Mouse (Mus musculus) MEL (cell line): ENCODE results near the gene Ddias. TPM values are rescaled to one million over a fixed set of nuclear protein-coding genes. Genes with fewer than 3 reads are reported as not detected.
A peak's percentile ranks its signal among the peaks of the same experiment; 100 is the strongest.

Experiments
- CHD1 ChIP-seq: IDR thresholded peaks from 2 replicates; pipeline ENCODE4 v1.6.1; 2012; ENCODE audit warnings: low read depth, mild to moderate bottlenecking, inconsistent platforms, low read length, improper control_type of control experiment
- CTCF ChIP-seq, 3 experiments: IDR thresholded peaks in 2 of 3; conservative IDR thresholded peaks in 1 of 3; 2 replicates each; pipeline ENCODE4 v1.5.1; 2011 to 2012; ENCODE audit warnings: low read length in 3 of 3, low read depth in 2 of 3, mild to moderate bottlenecking in 2 of 3, improper control_type of control experiment in 1 of 3, inconsistent platforms in 1 of 3, mixed read lengths in 1 of 3, moderate library complexity in 1 of 3; ENCODE audit not compliant: control insufficient read depth in 1 of 3, insufficient read depth in 1 of 3, poor library complexity in 1 of 3, severe bottlenecking in 1 of 3
- E2F4 ChIP-seq: IDR thresholded peaks from 2 replicates; pipeline ENCODE4 v1.6.1; 2011; ENCODE audit warnings: low read depth, low read length, improper control_type of control experiment, borderline replicate concordance
- ELF1 ChIP-seq: IDR thresholded peaks from 2 replicates; pipeline ENCODE4 v1.6.1; 2014; ENCODE audit warnings: low read depth, mild to moderate bottlenecking, inconsistent platforms, low read length, improper control_type of control experiment, moderate library complexity
- EP300 ChIP-seq, 2 experiments: IDR thresholded peaks; 2 replicates each; pipeline ENCODE4 v1.6.1; 2011; ENCODE audit warnings: improper control_type of control experiment in 2 of 2, low read length in 2 of 2, low read depth in 1 of 2, mild to moderate bottlenecking in 1 of 2
- GATA1 ChIP-seq: IDR thresholded peaks from 2 replicates; pipeline ENCODE4 v1.6.1; 2011; ENCODE audit warnings: low read depth, low read length, improper control_type of control experiment
- HCFC1 ChIP-seq: IDR thresholded peaks from 2 replicates; pipeline ENCODE4 v1.6.1; 2012; ENCODE audit warnings: low read depth, mild to moderate bottlenecking, inconsistent platforms, low read length, improper control_type of control experiment, moderate library complexity
- KAT2A ChIP-seq: conservative IDR thresholded peaks from 2 replicates; pipeline ENCODE4 v1.6.1; 2012; ENCODE audit warnings: low read depth, low read length, improper control_type of control experiment, inconsistent platforms
- MAX ChIP-seq: IDR thresholded peaks from 2 replicates; pipeline ENCODE4 v1.6.1; 2011; ENCODE audit warnings: low read length, improper control_type of control experiment
- MEF2A ChIP-seq: IDR thresholded peaks from 2 replicates; pipeline ENCODE4 v1.6.1; 2014; ENCODE audit warnings: low read depth, mild to moderate bottlenecking, inconsistent platforms, low read length, improper control_type of control experiment; ENCODE audit not compliant: poor library complexity, insufficient replicate concordance, severe bottlenecking; ENCODE audit errors: extremely low read depth
- POLR2A ChIP-seq, 2 experiments: IDR thresholded peaks; 2 replicates each; pipeline ENCODE4 v1.6.1; 2011 to 2012; ENCODE audit warnings: low read length in 2 of 2, mild to moderate bottlenecking in 2 of 2, control low read depth in 1 of 2, improper control_type of control experiment in 1 of 2, low read depth in 1 of 2, moderate library complexity in 1 of 2; ENCODE audit not compliant: control insufficient read depth in 1 of 2, insufficient read depth in 1 of 2, poor library complexity in 1 of 2
- POLR2AphosphoS2 ChIP-seq: IDR thresholded peaks from 2 replicates; pipeline ENCODE4 v1.6.1; 2011; ENCODE audit warnings: low read length, improper control_type of control experiment
- RCOR1 ChIP-seq: IDR thresholded peaks from 2 replicates; pipeline ENCODE4 v1.6.1; 2012; ENCODE audit warnings: low read depth, mild to moderate bottlenecking, inconsistent platforms, low read length, improper control_type of control experiment
- SIN3A ChIP-seq: IDR thresholded peaks from 2 replicates; pipeline ENCODE4 v1.6.1; 2012; ENCODE audit warnings: low read length, improper control_type of control experiment, inconsistent platforms
- SMC3 ChIP-seq: IDR thresholded peaks from 2 replicates; pipeline ENCODE4 v1.6.1; 2011; ENCODE audit warnings: low read depth, low read length, improper control_type of control experiment
- TAL1 ChIP-seq: IDR thresholded peaks from 2 replicates; pipeline ENCODE4 v1.6.1; 2012; ENCODE audit warnings: mild to moderate bottlenecking, inconsistent platforms, low read length, moderate library complexity, mixed read lengths
- TBP ChIP-seq: IDR thresholded peaks from 2 replicates; pipeline ENCODE4 v1.8.0; 2011; ENCODE audit warnings: low read depth, low read length, improper control_type of control experiment
- UBTF ChIP-seq: IDR thresholded peaks from 2 replicates; pipeline ENCODE4 v1.6.1; 2012; ENCODE audit warnings: low read depth, mild to moderate bottlenecking, inconsistent platforms, low read length, improper control_type of control experiment, moderate library complexity, borderline replicate concordance; ENCODE audit not compliant: insufficient read depth
- USF1 ChIP-seq: IDR thresholded peaks from 2 replicates; pipeline ENCODE4 v1.6.1; 2014; ENCODE audit warnings: low read depth, mild to moderate bottlenecking, inconsistent platforms, low read length, improper control_type of control experiment, moderate library complexity
- USF2 ChIP-seq, 2 experiments: IDR thresholded peaks; 2 replicates each; pipeline ENCODE4 v1.6.1; 2011 to 2012; ENCODE audit warnings: improper control_type of control experiment in 2 of 2, low read length in 2 of 2, borderline replicate concordance in 1 of 2, inconsistent platforms in 1 of 2, low read depth in 1 of 2, mild to moderate bottlenecking in 1 of 2; ENCODE audit not compliant: insufficient read depth in 1 of 2
- ZC3H11A ChIP-seq: IDR thresholded peaks from 2 replicates; pipeline ENCODE4 v1.6.1; 2012; ENCODE audit warnings: low read depth, mild to moderate bottlenecking, inconsistent platforms, low read length, improper control_type of control experiment
- ZMIZ1 ChIP-seq: IDR thresholded peaks from 2 replicates; pipeline ENCODE4 v1.6.1; 2012; ENCODE audit warnings: low read depth, mild to moderate bottlenecking, inconsistent platforms, low read length, improper control_type of control experiment, moderate library complexity
- ZNF384 ChIP-seq: IDR thresholded peaks from 2 replicates; pipeline ENCODE4 v1.6.1; 2012; ENCODE audit warnings: low read depth, mild to moderate bottlenecking, inconsistent platforms, low read length, improper control_type of control experiment
- polyA plus RNA-seq, 2 experiments: library from polyadenylated mRNA; stranded (reverse) in 1 of 2; unstranded in 1 of 2; fragments of >175 nt in 1 of 2; fragments of >200 nt in 1 of 2; gene quantifications; 2 replicates each; pipeline versions ENCODE4 v1.2.1 to v1.2.4; 2012; ENCODE audit warnings: low replicate concordance in 2 of 2, low read depth in 1 of 2; ENCODE audit not compliant: insufficient read length in 2 of 2, insufficient read depth in 1 of 2, missing spikeins in 1 of 2
- total RNA-seq: library from RNA; depleted of rRNA; stranded (reverse); fragments of 300-350 nt; gene quantifications from 2 replicates; pipeline ENCODE4 v1.2.3, GENCODE M21; 2012

Gene Ddias
- total and polyA plus RNA-seq, 3 experiments = 19.9 to 23.5 TPM; not detected in 1

DNA sequence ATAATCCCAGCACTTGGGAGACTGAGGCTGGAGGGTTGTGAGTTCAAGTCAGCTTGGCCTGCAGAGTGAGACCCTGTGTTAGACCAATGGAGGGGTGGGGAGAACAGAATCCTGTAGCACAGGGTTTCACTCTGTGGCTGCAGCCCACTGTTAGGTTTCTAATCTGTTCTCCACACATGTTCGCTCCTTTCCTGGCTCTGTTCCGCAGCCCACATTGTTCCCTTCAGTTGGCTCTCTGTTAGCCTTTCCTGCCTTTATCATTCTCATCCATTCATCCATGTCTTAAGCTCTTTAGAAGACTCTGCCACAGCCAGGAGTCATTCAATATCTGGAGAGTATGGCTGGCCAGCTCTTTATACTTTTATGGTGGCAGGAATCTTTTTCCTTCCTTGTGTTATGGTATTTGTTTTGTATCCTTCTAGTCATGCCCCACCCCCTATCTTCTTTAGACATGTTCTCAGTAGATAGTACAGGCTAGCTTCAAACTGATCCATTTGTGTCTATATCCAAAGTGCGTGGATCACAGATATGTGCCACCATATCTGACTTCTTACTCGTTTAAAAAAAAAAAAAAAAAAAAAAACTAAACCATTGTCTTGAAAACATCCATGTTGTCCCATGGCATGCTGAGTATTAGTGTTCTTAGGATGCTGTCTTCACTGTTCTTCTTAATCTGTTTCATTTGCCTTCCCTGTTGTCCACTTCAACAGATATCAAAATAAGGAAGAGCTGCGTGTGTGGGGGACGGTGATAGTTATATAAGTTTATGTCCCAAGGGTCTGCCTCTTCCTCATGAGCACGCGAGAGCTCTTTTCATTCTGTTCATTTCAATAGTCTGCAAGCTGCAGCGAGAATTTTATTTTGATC is 10.0 kb upstream of the Ddias start (continued):
- TF ChIP-seq CTCF (IDR thresholded peaks at IDR 0.05 in 2 of 3, conservative IDR thresholded peaks at IDR 0.05 in 1 of 3; ENCODE audit: control insufficient read depth in 1 of 3, insufficient read depth in 1 of 3, low read depth in 2 of 3, low read length in 3 of 3, poor library complexity in 1 of 3, severe bottlenecking in 1 of 3) (no peak), GATA1 (peak; percentile 84), USF1 (no peak), CHD1 (no peak), UBTF (no peak), MEF2A (no peak), ZMIZ1 (no peak), SMC3 (no peak), ZC3H11A (no peak), ZNF384 (peak; percentile 82), RCOR1 (peak; percentile 59; the same call in 1 of the 2 replicates), POLR2AphosphoS2 (0 out of 2 replicates have a peak, but pooled peaks have one; percentile 41), ELF1 (no peak), MAX (no peak), EP300 (IDR thresholded peaks at IDR 0.05; ENCODE audit: low read depth in 1 of 2, low read length in 2 of 2) (peak; percentile 92 to 94), USF2 (IDR thresholded peaks at IDR 0.05; ENCODE audit: borderline replicate concordance in 1 of 2, insufficient read depth in 1 of 2, low read depth in 1 of 2, low read length in 2 of 2) (no peak), TAL1 (peak; percentile 98), KAT2A (no peak), HCFC1 (no peak), E2F4 (no peak), POLR2A (IDR thresholded peaks at IDR 0.05; ENCODE audit: control insufficient read depth in 1 of 2, insufficient read depth in 1 of 2, low read depth in 1 of 2, low read length in 2 of 2, poor library complexity in 1 of 2) (no peak), SIN3A (peak; percentile 72), TBP (no peak)
